Mouse (Mus musculus) heart, embryonic 11.5 days (tissue): ENCODE measurements around the gene Bzw2. TPM values are rescaled to one million over a fixed set of nuclear protein-coding genes. Genes with fewer than 3 reads are reported as not detected.

Experiments used
- ATAC-seq: fragments of 200-750 bp; cut with Nextera tagmentation; replicated peaks from 2 replicates; pipeline ENCODE4 v1.8.0; 2017; ENCODE audit warnings: moderate library complexity; ENCODE audit not compliant: insufficient number of reproducible peaks, low FRiP score, low TSS enrichment
- H3K27ac ChIP-seq: fragments of 300-500 bp; sonication (generic); 2 replicates; pipeline ENCODE4 v1.5.1; 2014; ENCODE audit warnings: mild to moderate bottlenecking, low read depth, low read length
- H3K27me3 ChIP-seq: fragments of 300-500 bp; sonication (generic); 2 replicates; pipeline ENCODE4 v1.6.1; 2014; ENCODE audit warnings: mild to moderate bottlenecking, low read length, mixed read lengths; ENCODE audit not compliant: control insufficient read depth, insufficient read depth
- H3K36me3 ChIP-seq: fragments of 300-500 bp; sonication (generic); 2 replicates; pipeline ENCODE4 v1.6.1; 2014; ENCODE audit warnings: mild to moderate bottlenecking, low read length, moderate library complexity, mixed read lengths; ENCODE audit not compliant: control insufficient read depth, insufficient read depth
- H3K4me1 ChIP-seq: fragments of 300-500 bp; sonication (generic); 2 replicates; pipeline ENCODE4 v1.6.1; 2014; ENCODE audit warnings: low read length; ENCODE audit not compliant: control insufficient read depth, insufficient read depth
- H3K4me2 ChIP-seq: fragments of 300-500 bp; sonication (generic); 2 replicates; pipeline ENCODE4 v1.6.1; 2014; ENCODE audit warnings: mild to moderate bottlenecking, moderate library complexity
- H3K4me3 ChIP-seq: fragments of 300-500 bp; sonication (generic); 2 replicates; pipeline ENCODE4 v1.5.1; 2014; ENCODE audit warnings: low read depth, low read length
- H3K9ac ChIP-seq: fragments of 300-500 bp; sonication (generic); 2 replicates; pipeline ENCODE4 v1.6.1; 2014; ENCODE audit warnings: mild to moderate bottlenecking, low read depth, low read length, moderate library complexity
- H3K9me3 ChIP-seq: fragments of 300-500 bp; sonication (generic); replicated peaks from 2 replicates; pipeline ENCODE4 v1.6.1; 2016; ENCODE audit warnings: low read length; ENCODE audit not compliant: control insufficient read depth
- WGBS: fragments of 180-500 bp; shearing (Covaris S2); extraction: QIAGEN DNeasy Blood & Tissue Kit; methylation state at CpG from one replicate; pipeline ENCODE4 v1.1.7; 2014; ENCODE audit not compliant: insufficient replicate concordance; 5-methylcytosine and 5-hydroxymethylcytosine counted together
- polyA plus RNA-seq: library from polyadenylated mRNA; unstranded; fragments of >200 nt; fragmentation: Nextera tagmentation; extraction: Ambion mirVana; gene quantifications from 2 replicates; pipeline ENCODE4 v1.2.1, GENCODE M21; 2014

The Bzw2 gene
- polyA plus RNA-seq, 1 experiment from 2014 or later: 223 TPM

GRCm38 (mm10) chr12:36046196-36046595 lies 111.7 kb downstream of the Bzw2 start:
- Histone ChIP-seq H3K4me3 (no peak overlapping the region), H3K4me1 (peaks cover 3% of the 10 kb centered on the region; the same call in 1 of the 2 replicates), H3K9ac (no peak overlapping the region), H3K4me2 (no peak overlapping the region), H3K9me3 (no peaks in the 10 kb centered on the region), H3K36me3 (no peaks in the 10 kb centered on the region), H3K27me3 (no peaks in the 10 kb centered on the region), H3K27ac (no peak overlapping the region)
- no peak for ATAC-seq
- WGBS: 16% methylated on average over 5 of the region's 5 CpGs

GRCm38 (mm10) chr12:36044691-36045090 lies 113.2 kb downstream of the Bzw2 start:
- WGBS: 83% methylated on average over 2 of the region's 2 CpGs
- H3K9ac ChIP-seq: no peak overlapping the region
- peaks cover 8% of the 10 kb centered on the region for H3K4me1 ChIP-seq
- ATAC-seq: no peak
- no peaks in the 10 kb centered on the region for H3K9me3 ChIP-seq
- H3K36me3 ChIP-seq: no peaks in the 10 kb centered on the region
- H3K4me3 ChIP-seq: no peak overlapping the region
- no peaks in the 10 kb centered on the region for H3K27me3 ChIP-seq
- H3K4me2 ChIP-seq: no peak overlapping the region
- no peak overlapping the region for H3K27ac ChIP-seq

- H3K36me3 ChIP-seq: no peaks in the 10 kb centered on the region
- H3K4me3 ChIP-seq: peak within 1 kb of the TSS; percentile 92
- peak within 1 kb of the TSS; percentile 92 for H3K4me2 ChIP-seq
- 1% methylated on average over 35 of the region's 35 CpGs for WGBS
- H3K27me3 ChIP-seq: no peaks in the 10 kb centered on the region
- peaks cover 8% of the 10 kb centered on the region for H3K4me1 ChIP-seq
- peak within 1 kb of the TSS; percentile 35; the same call in 1 of the 2 replicates for H3K27ac ChIP-seq
- no peaks in the 10 kb centered on the region for H3K9me3 ChIP-seq
- ATAC-seq: peak; percentile 95
- peak within 1 kb of the TSS; percentile 89 for H3K9ac ChIP-seq
Observed at GRCm38 (mm10) chr12:36042348-36042778, 115.5 kb downstream of the Bzw2 start, which contains the start of gene Tspan13. Gene Tspan13, minus strand, starts transcription at chr12:36042500.

Other genes with a start within 250 kb of the Bzw2 start
- not detected in 2 replicates for gene Agr3, start 232.5 kb downstream of the Bzw2 start, polyA plus RNA-seq
- 0.66 TPM in 1 of 2 replicates, not detected in the other for gene Agr2, start 165.2 kb downstream of the Bzw2 start, polyA plus RNA-seq
- 73.9 and 77.2 TPM in 2 replicates for gene Tspan13, start 115.6 kb downstream of the Bzw2 start, polyA plus RNA-seq
- 28.6 and 34.0 TPM in 2 replicates for gene Ankmy2, start 966 bp downstream of the Bzw2 start, polyA plus RNA-seq
- gene Lrrc72, start 95.3 kb upstream of the Bzw2 start, polyA plus RNA-seq: not detected in 2 replicates
- 1.00 and 1.8 TPM in 2 replicates for gene Sostdc1, start 156.1 kb upstream of the Bzw2 start, polyA plus RNA-seq
- gene Ispd, start 223.4 kb upstream of the Bzw2 start, polyA plus RNA-seq: 10.6 and 11.6 TPM in 2 replicates
- gene D630036H23Rik, start 224.1 kb upstream of the Bzw2 start, polyA plus RNA-seq: 1.6 and 1.9 TPM in 2 replicates